Mouse (Mus musculus) embryonic fibroblast, embryonic 13.5 days (primary cell): ENCODE results near the gene Ttll6. TPM values are rescaled to one million over a fixed set of nuclear protein-coding genes. Genes with fewer than 3 reads are reported as not detected.
"Not testable (repeated sequence)": the region's sequence is repeated elsewhere in the genome, so short reads cannot be mapped to it uniquely, and the experiment has no call there.

Experiments
- H3K27ac ChIP-seq: 2 replicates; pipeline ENCODE4 v1.5.1; 2012; ENCODE audit warnings: low read length, control low read depth, inconsistent platforms; ENCODE audit not compliant: insufficient read depth
- H3K4me1 ChIP-seq: 2 replicates; pipeline ENCODE4 v1.6.1; 2011; ENCODE audit warnings: low read length; ENCODE audit not compliant: control insufficient read depth, insufficient read depth
- H3K4me3 ChIP-seq: 2 replicates; pipeline ENCODE4 v1.5.1; 2011; ENCODE audit warnings: mild to moderate bottlenecking, control low read depth, low read length; ENCODE audit not compliant: insufficient read depth
- CTCF ChIP-seq: IDR thresholded peaks from 2 replicates; pipeline ENCODE4 v1.5.1; 2011; ENCODE audit warnings: mild to moderate bottlenecking, control low read depth, low read length, moderate library complexity, borderline replicate concordance; ENCODE audit not compliant: insufficient read depth
- POLR2A ChIP-seq: IDR thresholded peaks from 2 replicates; pipeline ENCODE4 v1.6.1; 2011; ENCODE audit warnings: low read depth, mild to moderate bottlenecking, control low read depth, low read length, moderate library complexity
- polyA plus RNA-seq: library from polyadenylated mRNA; stranded (reverse); fragments of >200 nt; gene quantifications from 2 replicates; pipeline ENCODE4 v1.2.4, GENCODE M21; 2011; ENCODE audit warnings: low read depth; ENCODE audit not compliant: missing spikeins, insufficient read length

The Ttll6 gene
- polyA plus RNA-seq: not detected in 2 replicates

DNA sequence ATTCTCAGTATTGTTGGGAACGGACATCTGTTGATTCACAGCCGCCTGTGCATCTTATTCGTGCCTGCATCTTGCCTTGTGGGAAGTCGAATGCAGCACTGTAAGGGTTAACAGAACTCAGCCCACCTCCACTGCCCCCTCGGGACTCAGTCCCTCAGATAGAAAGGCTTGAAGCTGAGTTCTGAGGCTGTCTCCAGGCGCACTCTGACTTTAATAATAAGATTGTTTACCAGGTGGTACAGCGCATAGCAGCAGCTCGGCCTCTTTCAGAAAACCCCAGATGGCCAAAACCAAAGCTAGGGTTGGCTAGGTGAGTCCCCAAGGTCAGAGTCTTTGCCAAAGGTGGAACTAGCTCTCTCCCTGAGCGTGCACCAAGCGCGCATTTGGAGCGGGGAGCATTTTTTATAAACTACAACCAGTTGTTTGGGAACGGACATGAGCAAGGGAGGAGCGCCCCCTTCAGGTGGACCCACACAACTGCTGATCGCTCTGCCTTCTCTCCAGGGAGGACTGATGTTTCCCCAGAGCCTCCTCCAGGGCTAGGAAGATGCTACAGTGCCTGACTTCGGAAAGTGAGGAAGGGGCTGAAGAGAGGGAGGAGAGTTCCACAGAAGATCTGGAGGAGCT is at the start of gene Ttll6:
TSS of gene Ttll6 (plus strand) at position 548 of the 627 bp plus-strand sequence.
- Histone ChIP-seq H3K4me3 (no peak within 1 kb of the TSS), H3K27ac (no peak within 1 kb of the TSS), H3K4me1 (no peaks in the 10 kb centered on the region)
- no peak for TF ChIP-seq POLR2A
- peak; percentile 84; the same call in 1 of the 2 replicates for TF ChIP-seq CTCF

DNA sequence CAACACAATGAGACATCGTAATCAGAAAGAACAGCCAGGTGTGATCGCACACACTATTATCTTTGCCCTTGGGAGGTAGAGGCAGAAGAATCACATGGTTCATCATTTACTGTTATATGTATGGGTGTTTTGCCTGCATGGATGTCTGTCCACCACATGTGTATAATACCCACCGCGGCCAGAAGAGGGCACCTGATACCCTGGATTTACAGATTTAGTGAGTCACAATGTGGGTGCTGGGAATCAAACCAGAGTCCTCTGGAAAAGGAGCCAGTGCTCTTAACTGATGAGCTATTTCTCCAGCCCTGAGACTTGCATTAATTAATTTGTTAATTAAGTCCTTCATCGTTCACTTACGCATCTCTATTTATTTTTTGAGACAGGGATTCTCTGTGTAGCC is 45.6 kb upstream of the Ttll6 start:
- Histone ChIP-seq H3K27ac (no peak overlapping the region), H3K4me1 (peaks cover 2% of the 10 kb centered on the region; the same call in 1 of the 2 replicates), H3K4me3 (no peak overlapping the region)
- TF ChIP-seq CTCF (no peak), POLR2A (no peak)

DNA sequence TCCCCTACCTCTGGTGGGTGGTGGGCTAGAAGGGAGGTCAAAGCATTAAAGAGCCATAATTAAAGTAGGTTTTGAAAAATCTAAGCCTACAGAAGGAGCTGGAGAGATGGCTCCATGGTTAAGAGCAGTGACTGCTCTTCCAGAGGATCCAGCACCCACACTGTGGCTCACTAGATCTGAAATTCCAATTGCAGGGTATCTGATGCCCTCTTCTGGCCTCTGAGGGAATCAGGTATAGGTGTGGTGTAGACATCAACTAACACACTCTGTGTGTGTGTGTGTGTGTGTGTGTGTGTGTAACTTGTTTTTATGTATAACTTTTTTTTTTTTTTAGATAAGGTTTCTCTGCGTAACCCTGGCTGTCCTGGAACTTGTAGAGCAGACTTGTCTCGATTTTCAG is 42.5 kb upstream of the Ttll6 start:
- Histone ChIP-seq H3K4me3 (no peak overlapping the region), H3K27ac (no peak overlapping the region), H3K4me1 (no peaks in the 10 kb centered on the region)
- TF ChIP-seq POLR2A (no peak), CTCF (no peak)

DNA sequence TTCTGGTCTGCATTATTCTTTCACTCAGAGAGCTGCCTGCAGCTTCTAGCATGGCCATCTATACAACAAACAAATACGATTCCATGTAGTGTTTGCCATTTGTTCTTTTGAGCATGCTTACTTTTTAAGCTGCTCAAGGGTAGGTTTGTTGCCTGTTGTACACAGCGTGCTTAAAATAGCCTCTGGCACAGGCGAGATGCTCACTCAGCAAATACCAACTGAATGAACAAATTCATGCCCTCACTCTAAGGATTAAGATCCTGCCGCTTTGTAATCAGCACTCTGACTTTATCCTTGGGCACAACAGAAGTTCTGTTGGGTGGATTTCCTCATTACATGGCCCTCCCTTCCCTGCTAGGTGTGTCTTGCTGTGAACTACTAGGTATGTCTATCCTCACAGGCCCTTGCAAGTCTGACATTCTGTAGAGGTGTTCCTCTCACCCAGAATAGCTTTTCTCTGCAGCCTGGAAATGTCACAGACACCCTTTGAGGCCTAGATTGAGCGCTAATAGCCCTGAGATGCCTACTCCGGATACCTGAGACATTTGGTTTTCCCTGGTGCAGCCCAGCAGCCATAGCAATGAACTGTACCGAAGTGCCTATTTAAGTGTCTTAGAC is 40.8 kb upstream of the Ttll6 start:
- TF ChIP-seq POLR2A (no peak), CTCF (no peak)
- Histone ChIP-seq H3K27ac (no peak overlapping the region), H3K4me3 (no peak overlapping the region), H3K4me1 (no peaks in the 10 kb centered on the region)

DNA sequence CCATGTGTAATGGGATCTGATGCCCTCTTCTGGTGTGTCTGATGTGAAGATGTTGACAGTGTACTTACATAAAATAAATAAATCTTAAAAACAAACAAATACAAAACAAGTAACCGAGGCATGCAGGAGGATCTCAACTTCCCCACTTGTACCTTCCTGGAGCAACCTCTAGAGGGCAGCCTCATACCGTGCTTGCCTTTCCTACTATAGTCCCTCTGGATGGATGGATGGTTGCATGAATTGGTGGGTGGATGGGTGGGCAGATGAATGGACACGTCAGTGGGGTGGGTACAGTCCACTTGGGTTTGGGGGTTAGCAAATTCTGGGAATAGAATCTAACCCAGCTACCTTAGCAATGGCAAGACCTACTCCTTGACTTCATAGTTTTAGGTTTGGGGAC is 40.2 kb upstream of the Ttll6 start:
- TF ChIP-seq CTCF: peak; percentile 87
- TF ChIP-seq POLR2A: no peak
- Histone ChIP-seq H3K4me3 (no peak overlapping the region), H3K4me1 (no peaks in the 10 kb centered on the region), H3K27ac (no peak overlapping the region)

DNA sequence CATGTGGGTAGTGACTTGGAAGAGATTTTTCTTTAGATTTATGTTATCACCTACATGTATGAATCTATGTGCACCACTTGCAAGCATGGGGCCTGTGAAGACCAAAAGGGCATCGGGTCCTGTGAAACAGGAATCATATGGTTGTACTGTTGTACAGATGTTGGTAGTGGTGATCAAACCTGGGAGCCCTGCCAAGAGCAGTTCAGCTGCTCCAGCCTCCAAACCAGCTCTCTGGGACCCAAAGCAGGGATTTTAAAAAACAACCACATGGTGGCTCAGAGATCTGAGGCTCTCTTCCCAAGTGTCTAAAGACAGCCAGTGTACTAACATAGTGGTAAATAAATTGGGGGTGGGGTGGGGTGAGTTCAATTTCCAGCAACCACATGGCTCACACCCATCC is 25.2 kb upstream of the Ttll6 start:
- Histone ChIP-seq H3K27ac (no peak overlapping the region), H3K4me1 (no peaks in the 10 kb centered on the region), H3K4me3 (no peak overlapping the region)
- no peak for TF ChIP-seq CTCF
- no peak for TF ChIP-seq POLR2A

DNA sequence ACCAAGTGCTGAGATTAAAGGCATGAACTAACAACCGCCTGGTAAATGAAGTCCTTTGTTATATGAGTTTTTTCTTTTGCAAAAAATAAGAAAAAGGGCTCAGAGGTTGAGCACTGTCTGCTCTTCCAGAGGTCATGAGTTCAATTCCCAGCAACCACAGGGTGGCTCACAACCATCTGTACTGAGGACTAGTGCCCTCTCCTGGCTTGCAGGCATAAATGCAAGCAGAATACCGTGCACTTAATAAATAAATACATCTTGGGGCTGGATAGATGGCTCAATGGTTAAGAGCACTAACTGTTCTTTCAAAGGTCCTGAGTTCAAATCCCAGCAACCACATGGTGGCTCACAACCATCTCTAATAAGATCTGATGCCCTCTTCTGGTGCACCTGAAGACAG is 22.6 kb upstream of the Ttll6 start:
- H3K4me3 ChIP-seq, H3K27ac ChIP-seq: not testable (repeated sequence)
- H3K4me1 ChIP-seq: peaks cover 10% of the 10 kb centered on the region

DNA sequence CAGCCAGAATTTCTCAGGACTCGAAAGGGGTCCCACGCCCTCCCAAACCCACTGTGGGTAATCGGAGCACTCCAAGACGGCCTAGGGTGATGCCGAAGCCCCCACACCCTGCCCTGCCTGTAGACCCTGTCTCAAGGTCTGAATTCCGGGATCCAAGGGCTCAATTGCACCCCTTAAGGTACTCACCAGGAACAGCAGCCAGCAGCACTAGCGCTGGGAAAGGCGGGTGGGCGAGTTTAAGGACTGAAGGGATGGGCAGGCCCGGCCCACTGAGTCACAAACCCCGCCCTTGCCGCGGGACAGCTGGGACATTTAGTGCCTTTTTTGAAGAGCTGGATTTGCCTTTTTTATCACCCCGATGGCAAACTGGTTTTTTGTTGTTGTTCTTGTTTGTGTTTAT is 21.8 kb upstream of the Ttll6 start, which contains the start of gene Calcoco2:
TSS of gene Calcoco2 (minus strand) at position 214 of the 400 bp plus-strand sequence.
- TF ChIP-seq POLR2A (no peak), CTCF (no peak)
- no peak within 1 kb of the TSS for H3K4me3 ChIP-seq
- H3K4me1 ChIP-seq: peaks cover 10% of the 10 kb centered on the region
- H3K27ac ChIP-seq: no peak within 1 kb of the TSS

DNA sequence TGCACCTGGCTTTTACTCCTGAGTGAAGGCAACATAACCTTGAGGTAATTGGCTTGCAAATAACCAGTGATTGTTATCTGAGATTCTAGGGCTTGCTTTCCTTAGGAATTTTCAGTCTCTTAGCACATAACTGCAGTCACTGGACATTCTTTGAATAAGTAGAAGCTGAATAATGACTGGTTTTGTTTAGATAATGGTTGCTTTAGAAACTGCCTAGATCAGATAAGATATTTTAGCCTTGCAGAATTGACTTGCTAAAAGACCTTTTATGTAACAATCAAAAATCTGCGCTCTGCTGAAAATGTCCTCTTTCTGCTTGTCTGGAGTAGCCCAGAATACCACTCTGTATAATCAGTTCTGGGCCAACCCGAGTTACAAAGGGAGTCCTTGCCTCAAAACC is 19.5 kb upstream of the Ttll6 start:
- Histone ChIP-seq H3K4me3 (no peak overlapping the region), H3K4me1 (peaks cover 10% of the 10 kb centered on the region), H3K27ac (no peak overlapping the region)
- TF ChIP-seq CTCF (no peak), POLR2A (no peak)

DNA sequence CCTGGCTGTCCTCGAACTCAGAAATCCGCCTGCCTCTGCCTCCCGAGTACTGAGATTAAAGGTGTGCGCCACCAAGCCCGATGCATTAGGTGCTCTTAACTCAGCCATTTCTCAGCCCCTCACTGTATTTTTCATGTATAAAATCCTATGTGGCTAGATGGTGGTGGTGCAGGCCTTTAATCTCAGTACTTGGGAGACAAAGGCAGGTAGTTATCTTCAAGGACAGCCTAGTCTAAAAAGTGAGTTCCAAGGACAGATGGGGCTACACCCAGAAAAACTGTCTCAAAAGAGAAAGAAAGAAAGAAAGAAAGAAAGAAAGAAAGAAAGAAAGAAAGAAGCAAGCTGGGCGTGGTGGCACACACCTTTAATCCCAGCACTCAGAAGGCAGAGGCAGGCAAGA is 18.2 kb upstream of the Ttll6 start:
- Histone ChIP-seq H3K4me1 (peaks cover 10% of the 10 kb centered on the region), H3K27ac (no peak overlapping the region), H3K4me3 (no peak overlapping the region)
- TF ChIP-seq POLR2A (no peak), CTCF (no peak)
